Mouse (Mus musculus) kidney, postnatal 0 days (tissue): Measurements from ENCODE around the gene Fbxo34. TPM values are rescaled to one million over a fixed set of nuclear protein-coding genes. Genes with fewer than 3 reads are reported as not detected.

Experiments
- ATAC-seq: fragments of 200-750 bp; cut with Nextera tagmentation; replicated peaks from 2 replicates; pipeline ENCODE4 v1.8.0; 2017; ENCODE audit warnings: low read depth, moderate number of reproducible peaks, moderate TSS enrichment, moderate library complexity; ENCODE audit not compliant: low FRiP score
- DNase-seq: peaks from one replicate; pipeline ENCODE4 v3.0.0-alpha.2; 2016; ENCODE audit warnings: low spot score
- H3K27ac ChIP-seq: fragments of 300-500 bp; sonication (generic); 2 replicates; pipeline ENCODE4 v1.5.1; 2014; ENCODE audit warnings: mild to moderate bottlenecking
- H3K27me3 ChIP-seq: fragments of 300-500 bp; sonication (generic); 2 replicates; pipeline ENCODE4 v1.6.1; 2014; ENCODE audit warnings: low read length, mixed read lengths; ENCODE audit not compliant: insufficient read depth
- H3K36me3 ChIP-seq: fragments of 300-500 bp; sonication (generic); 2 replicates; pipeline ENCODE4 v1.6.1; 2014; ENCODE audit warnings: low read length, mixed read lengths; ENCODE audit not compliant: insufficient read depth
- H3K4me1 ChIP-seq: fragments of 300-500 bp; sonication (generic); replicated peaks from 2 replicates; pipeline ENCODE4 v1.6.1; 2014; ENCODE audit warnings: antibody characterized with exemption, low read length, mixed read lengths; ENCODE audit not compliant: insufficient read depth
- H3K4me2 ChIP-seq: fragments of 300-500 bp; sonication (generic); 2 replicates; pipeline ENCODE4 v1.6.1; 2014; ENCODE audit warnings: mild to moderate bottlenecking, low read length, moderate library complexity, mixed read lengths
- H3K4me3 ChIP-seq: fragments of 300-500 bp; sonication (generic); replicated peaks from 2 replicates; pipeline ENCODE4 v1.5.1; 2014; ENCODE audit warnings: low read depth, low read length
- H3K9ac ChIP-seq: fragments of 300-500 bp; sonication (generic); 2 replicates; pipeline ENCODE4 v1.6.1; 2014; ENCODE audit warnings: low read depth, low read length
- H3K9me3 ChIP-seq: fragments of 300-500 bp; sonication (generic); replicated peaks from 2 replicates; pipeline ENCODE4 v1.6.1; 2016; ENCODE audit warnings: low read length, inconsistent platforms, mixed read lengths
- CTCF ChIP-seq: IDR thresholded peaks from 2 replicates; pipeline ENCODE4 v1.5.1; 2016; ENCODE audit warnings: antibody characterized with exemption, low read depth, mild to moderate bottlenecking, moderate library complexity
- WGBS: fragments of 180-500 bp; shearing (Covaris S2); extraction: QIAGEN DNeasy Blood & Tissue Kit; methylation state at CpG from one replicate; pipeline ENCODE4 v1.1.7; 2014; 5-methylcytosine and 5-hydroxymethylcytosine counted together
- polyA plus RNA-seq: library from polyadenylated mRNA; unstranded; fragments of >200 nt; fragmentation: Nextera tagmentation; extraction: Ambion mirVana; gene quantifications from 2 replicates; pipeline ENCODE4 v1.2.1, GENCODE M21; 2015

Fbxo34 gene
- polyA plus RNA-seq, 1 experiment from 2014 or later, result 18.9 TPM

DNA sequence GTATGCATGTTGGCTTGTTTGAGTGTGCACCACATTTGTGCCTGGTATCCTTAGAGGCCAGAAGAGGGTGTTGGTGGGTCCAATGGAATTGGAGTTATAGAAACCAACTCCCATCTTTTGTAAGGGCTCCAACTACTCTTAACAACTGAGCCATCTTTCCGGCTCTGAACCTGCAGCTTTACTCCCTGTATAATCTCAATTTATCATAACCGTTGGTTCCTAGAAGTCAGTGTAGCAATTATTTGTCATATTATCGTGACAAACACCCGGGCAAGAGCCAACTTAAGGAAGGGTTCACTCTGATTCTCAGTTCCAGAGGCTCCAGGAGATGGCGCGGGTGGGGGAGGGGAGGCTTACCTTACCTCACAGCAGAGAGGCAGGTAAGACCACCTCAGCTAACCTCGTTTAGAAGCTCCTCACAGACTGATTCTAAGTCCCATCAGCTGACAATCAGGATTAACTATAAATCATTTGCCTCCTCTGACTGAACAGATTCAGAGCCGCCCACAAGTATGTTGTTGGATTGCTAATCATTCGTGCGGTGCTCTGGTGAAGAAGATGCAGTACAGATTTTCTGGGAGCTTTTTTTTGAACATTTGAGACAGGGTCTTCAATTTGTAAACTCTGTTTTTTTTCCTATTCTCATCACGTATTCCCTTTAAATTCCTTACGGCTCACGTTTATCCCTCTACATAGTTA, 70.7 kb downstream of the Fbxo34 start:
- TF ChIP-seq CTCF, result no peak
- H3K9me3 ChIP-seq, result no peaks in the 10 kb centered on the region

DNA sequence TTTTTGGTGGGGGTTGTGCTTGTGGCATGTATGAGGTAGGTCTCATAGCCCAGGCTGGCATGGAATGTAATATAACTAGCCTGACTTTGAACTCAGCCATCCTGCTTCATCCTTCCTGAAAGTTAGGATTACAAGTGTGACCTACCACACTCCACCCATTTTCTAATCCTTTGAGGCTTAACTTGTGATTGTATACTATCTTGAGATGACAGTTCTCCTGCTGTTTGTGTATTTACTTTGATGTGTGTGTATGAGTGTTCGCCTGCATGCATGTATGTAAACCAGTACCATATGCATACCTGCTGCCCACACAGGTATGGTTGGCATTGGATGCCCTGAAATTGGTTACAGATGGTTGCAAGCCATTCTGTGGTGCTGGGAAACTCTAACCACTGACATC, 71.4 kb downstream of the Fbxo34 start:
- Histone ChIP-seq H3K27ac (no peak overlapping the region), H3K36me3 (no peaks in the 10 kb centered on the region), H3K27me3 (no peaks in the 10 kb centered on the region), H3K4me1 (no peaks in the 10 kb centered on the region), H3K4me2 (no peak overlapping the region), H3K9me3 (no peaks in the 10 kb centered on the region), H3K9ac (no peak overlapping the region), H3K4me3 (no peak overlapping the region)
- TF ChIP-seq CTCF, result no peak
- ATAC-seq, result no peak
- DNase-seq, result no peak
- 89% methylated on average over 1 of the region's 1 CpGs for WGBS

More for the DNA sequence above, 70.7 kb downstream of the Fbxo34 start:
- Histone ChIP-seq H3K4me2 (no peak overlapping the region), H3K27me3 (no peaks in the 10 kb centered on the region), H3K27ac (no peak overlapping the region), H3K36me3 (no peaks in the 10 kb centered on the region), H3K9ac (no peak overlapping the region), H3K4me3 (no peak overlapping the region), H3K4me1 (no peaks in the 10 kb centered on the region)
- DNase-seq (no peak), ATAC-seq (no peak)
- 85% methylated on average over 13 of the region's 13 CpGs for WGBS

DNA sequence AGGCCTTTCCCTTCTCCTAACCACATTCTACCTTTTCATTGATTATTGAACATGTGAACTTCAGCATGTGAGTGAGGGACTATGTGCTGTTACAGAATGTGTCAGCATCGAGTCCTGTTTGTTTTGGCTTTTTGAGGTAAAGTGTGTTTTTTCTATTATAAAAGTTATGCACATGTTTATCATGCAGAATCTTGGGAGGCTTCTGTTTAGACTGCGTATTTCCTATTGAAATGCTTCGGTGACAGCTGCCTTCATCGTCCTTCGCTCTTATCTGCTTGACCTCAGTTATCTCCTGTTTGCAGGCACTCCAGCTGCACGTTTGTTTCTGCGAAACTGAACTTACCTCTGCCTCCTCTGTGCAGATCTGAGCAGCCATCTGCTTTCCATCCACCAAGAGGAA, 72.1 kb downstream of the Fbxo34 start:
- Histone ChIP-seq H3K4me1 (no peaks in the 10 kb centered on the region), H3K4me3 (no peak overlapping the region), H3K9ac (no peak overlapping the region), H3K4me2 (no peak overlapping the region), H3K27ac (no peak overlapping the region), H3K9me3 (no peaks in the 10 kb centered on the region), H3K36me3 (no peaks in the 10 kb centered on the region), H3K27me3 (no peaks in the 10 kb centered on the region)
- ATAC-seq, result no peak
- WGBS, result 75% methylated on average over 7 of the region's 7 CpGs
- no peak for DNase-seq
- TF ChIP-seq CTCF, result no peak

DNA sequence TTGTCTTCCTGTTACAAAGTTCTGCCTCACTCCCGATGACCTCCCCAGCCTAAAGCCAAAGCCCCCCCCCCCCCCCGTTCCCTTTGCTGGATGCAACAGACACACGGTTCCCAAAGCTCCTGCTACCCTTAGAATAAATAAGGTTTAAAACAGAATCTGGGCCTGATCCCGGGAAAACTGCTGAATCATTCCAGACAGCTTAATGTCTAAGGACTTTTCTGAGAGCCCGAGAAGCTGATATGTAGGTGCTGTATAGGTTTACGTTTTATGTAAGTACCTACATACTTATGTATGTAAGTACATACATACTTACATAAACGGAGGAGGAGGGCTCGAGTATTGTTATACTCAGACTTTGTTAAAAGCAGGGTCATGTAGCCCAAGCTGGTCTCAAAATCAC, 75.2 kb downstream of the Fbxo34 start:
- TF ChIP-seq CTCF, result no peak
- H3K27ac ChIP-seq, result no peak overlapping the region
- no peak overlapping the region for H3K9ac ChIP-seq
- no peaks in the 10 kb centered on the region for H3K27me3 ChIP-seq
- no peaks in the 10 kb centered on the region for H3K9me3 ChIP-seq
- WGBS, result 68% methylated on average over 8 of the region's 8 CpGs
- no peaks in the 10 kb centered on the region for H3K36me3 ChIP-seq
- ATAC-seq (no peak), DNase-seq (no peak)
- H3K4me1 ChIP-seq, result no peaks in the 10 kb centered on the region
- no peak overlapping the region for H3K4me2 ChIP-seq
- H3K4me3 ChIP-seq, result no peak overlapping the region

DNA sequence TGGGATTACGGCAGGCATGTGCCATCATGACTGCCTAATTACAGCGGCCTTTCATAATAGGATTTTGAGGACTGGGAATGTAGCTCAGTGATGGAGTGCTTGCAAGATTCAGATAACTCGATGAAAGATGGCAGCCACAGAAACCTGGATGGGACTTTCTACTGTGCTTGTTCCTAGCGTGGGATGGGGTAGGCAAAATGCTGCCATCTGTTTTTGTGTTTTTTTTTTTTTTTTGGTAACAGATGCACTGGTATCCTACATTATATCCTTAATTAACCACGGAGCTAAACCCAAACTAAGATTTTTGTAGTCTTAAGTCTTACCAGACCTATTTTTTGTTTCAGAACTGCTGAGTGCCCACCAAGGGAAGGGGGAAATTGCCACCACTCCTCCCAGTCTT, 75.6 kb downstream of the Fbxo34 start:
- Histone ChIP-seq H3K36me3 (no peaks in the 10 kb centered on the region), H3K27ac (no peak overlapping the region), H3K9ac (no peak overlapping the region), H3K9me3 (no peaks in the 10 kb centered on the region), H3K4me2 (no peak overlapping the region), H3K4me3 (no peak overlapping the region), H3K27me3 (no peaks in the 10 kb centered on the region), H3K4me1 (no peaks in the 10 kb centered on the region)
- no peak for TF ChIP-seq CTCF
- WGBS, result 95% methylated on average over 5 of the region's 5 CpGs
- no peak for ATAC-seq
- no peak for DNase-seq

DNA sequence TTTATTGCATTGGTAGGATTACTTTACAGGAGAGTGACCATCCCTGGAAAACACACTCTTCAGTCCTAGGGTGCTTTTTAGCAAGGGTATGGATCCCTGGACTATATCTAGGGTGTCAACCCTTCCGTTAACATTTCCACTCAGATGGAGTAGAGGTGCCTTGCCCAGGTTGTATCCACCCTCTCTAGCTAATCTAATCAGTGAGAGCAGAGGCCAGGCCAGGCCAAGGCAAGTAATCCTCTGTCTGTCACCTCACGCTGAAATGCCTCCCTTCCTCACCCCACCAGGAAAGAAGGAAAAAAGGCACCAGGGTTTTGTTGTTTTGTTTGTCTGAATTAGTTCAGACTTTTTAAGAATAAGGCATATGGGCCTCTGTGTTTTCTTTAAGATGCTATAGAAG, 77.6 kb downstream of the Fbxo34 start:
- Histone ChIP-seq H3K27ac (no peak overlapping the region), H3K9me3 (no peaks in the 10 kb centered on the region), H3K4me1 (no peaks in the 10 kb centered on the region), H3K4me3 (no peak overlapping the region), H3K27me3 (no peaks in the 10 kb centered on the region), H3K36me3 (no peaks in the 10 kb centered on the region), H3K9ac (no peak overlapping the region), H3K4me2 (no peak overlapping the region)
- no peak for TF ChIP-seq CTCF
- WGBS, result 93% methylated on average over 2 of the region's 2 CpGs
- ATAC-seq, result no peak
- no peak for DNase-seq

DNA sequence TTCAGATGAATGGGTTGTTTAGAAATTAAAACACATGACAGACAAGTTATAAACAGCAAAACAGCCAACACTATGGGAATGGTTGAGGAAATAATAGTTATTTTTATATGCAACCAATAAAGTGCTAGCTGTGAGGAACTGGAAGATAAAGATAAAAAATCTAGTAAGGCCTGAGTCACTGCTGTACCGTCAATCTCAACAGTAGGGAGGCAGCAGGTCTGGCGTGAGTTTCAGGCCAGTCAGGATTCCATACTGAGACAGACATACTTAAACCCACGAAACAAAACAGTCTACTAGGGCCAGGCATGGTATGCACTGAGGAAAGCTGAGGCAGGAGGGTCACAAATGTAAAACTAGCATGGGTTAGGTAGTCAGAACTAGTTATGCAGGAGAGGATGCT, 78.1 kb downstream of the Fbxo34 start:
- no peak for TF ChIP-seq CTCF
- H3K27ac ChIP-seq, result no peak overlapping the region
- H3K9me3 ChIP-seq, result no peaks in the 10 kb centered on the region
- H3K27me3 ChIP-seq, result no peaks in the 10 kb centered on the region
- no peak overlapping the region for H3K9ac ChIP-seq
- H3K4me3 ChIP-seq, result no peak overlapping the region
- no peaks in the 10 kb centered on the region for H3K36me3 ChIP-seq
- peaks cover 1% of the 10 kb centered on the region; the same call in 1 of the 2 replicates for H3K4me1 ChIP-seq
- ATAC-seq (no peak), DNase-seq (no peak)
- 75% methylated on average over 3 of the region's 3 CpGs for WGBS
- H3K4me2 ChIP-seq, result no peak overlapping the region
